ENCODE assay signal across 19 mouse cellular contexts in the genomic region with DNA sequence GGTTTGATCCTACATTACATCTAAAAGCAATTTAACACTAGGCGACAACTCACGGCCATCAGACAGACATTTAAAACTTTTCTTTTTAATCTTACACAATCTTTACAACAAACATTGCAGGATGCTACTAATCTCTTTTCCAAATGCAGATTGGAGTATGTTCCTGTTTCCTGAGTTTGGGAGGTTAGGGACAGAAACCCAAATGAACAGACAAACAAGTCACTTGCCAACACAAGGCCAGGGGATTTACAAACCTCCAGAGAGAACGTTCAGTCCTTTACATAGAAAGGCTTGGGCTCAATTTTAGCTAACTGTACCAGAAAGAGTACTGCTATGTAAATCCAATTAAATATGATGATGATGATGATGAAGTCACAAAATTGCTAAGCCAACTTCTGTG. TPM values are rescaled to one million over a fixed set of nuclear protein-coding genes. Genes with fewer than 3 reads are reported as not detected.
A peak's percentile ranks its signal among the peaks of the same experiment; 100 is the strongest.
DNase-seq lines count a peak whose midpoint lies in the region; TF ChIP-seq lines count a peak whose summit lies in the region.
"Had no signal": no experiment of that assay in that cellular context is flagged by ENCODE, and none has a peak within 500 bp of the region (broad histone marks: within the 10 kb centered on the region; RNA-seq: fewer than 3 reads in every experiment).

No protein-coding gene starts in this region.

- no peak for TF ChIP-seq CTCF in gastrocnemius, adult 2 months (IDR thresholded peaks at IDR 0.05)

- H3K27ac ChIP-seq in gastrocnemius, adult 2 months: peak overlapping the region; percentile 79
- H3K27ac ChIP-seq in brown adipose tissue, adult 24 weeks (replicated peaks; ENCODE audit: low read depth, low read length): peak overlapping the region; percentile 94
- H3K27ac ChIP-seq: embryonic facial prominence, embryonic 10.5 days; embryonic facial prominence, embryonic 12.5 days; forebrain, embryonic 13.5 days; forebrain, embryonic 15.5 days had no signal

- no peak overlapping the region; the same call in 1 of the 2 replicates for H3K4me3 ChIP-seq in gastrocnemius, adult 2 months
- no peak overlapping the region for H3K4me3 ChIP-seq in brown adipose tissue, adult 24 weeks (ENCODE audit: insufficient read depth, low read depth, low read length)
- H3K4me3 ChIP-seq: embryonic facial prominence, embryonic 10.5 days; embryonic facial prominence, embryonic 12.5 days; forebrain, embryonic 13.5 days; forebrain, embryonic 15.5 days had no signal

- DNase-seq in gastrocnemius, adult 2 months: no peak
- no peak for DNase-seq in gastrocnemius, postnatal 25 days
- DNase-seq in heart, adult 8-10 months (ENCODE audit: low spot score): peak; percentile 62
- DNase-seq in heart, adult 11 months: no peak
- DNase-seq: adrenal gland, adult 2 months; adrenal gland, postnatal 10 days; adrenal gland, postnatal 25 days; B cell, adult 2 months; cerebellum, adult 11-12 months; cerebellum, adult 2 months; cerebellum, adult 9-10 months; cerebellum, postnatal 10 days; cerebellum, postnatal 25 days; forebrain, postnatal 0 days had no signal

- intact Hi-C loops in gastrocnemius, adult 2 months (cut with DNase I): no loop called here

- peaks cover 22% of the 10 kb centered on the region for H3K4me1 ChIP-seq in brown adipose tissue, adult 24 weeks (ENCODE audit: control insufficient read depth, insufficient read depth, insufficient read length, low read length)
- H3K4me1 ChIP-seq: embryonic facial prominence, embryonic 10.5 days; forebrain, embryonic 13.5 days had no signal

RNA-seq across cellular contexts. Expression of a gene that starts 28.7 kb away (rescaled TPM):
- 1 to 10 TPM; 7.9 to 8.2 TPM for total RNA-seq in gastrocnemius, adult 2 months (2021)
- 1 to 10 TPM; 6.5 to 8.5 TPM for total RNA-seq in gastrocnemius, postnatal 25 days (2021)
- total RNA-seq in heart, adult 8-10 months (2022): 1 to 10 TPM; 6.5 to 7.4 (median 7.0) TPM
- 4.5 and 4.6 TPM in 2 replicates for polyA plus RNA-seq in brown adipose tissue, adult 24 weeks (2012; ENCODE audit: insufficient read depth, insufficient read length, missing spikeins)

RNA-seq across cellular contexts. Expression of a gene that starts 42.7 kb away (rescaled TPM):
- total RNA-seq in gastrocnemius, adult 2 months (2021): 10 to 100 TPM; 58.6 to 69.8 TPM
- total RNA-seq in gastrocnemius, postnatal 25 days (2021): 10 to 100 TPM; 49.9 to 57.5 TPM
- total RNA-seq in heart, adult 8-10 months (2022): 10 to 100 TPM; 52.7 to 71.3 (median 59.2) TPM
- polyA plus RNA-seq in brown adipose tissue, adult 24 weeks (2012; ENCODE audit: insufficient read depth, insufficient read length, missing spikeins): 17.6 and 24.9 TPM in 2 replicates
